Comparison of ENCODE assay signal across 8 mouse cellular contexts in the genomic region with DNA sequence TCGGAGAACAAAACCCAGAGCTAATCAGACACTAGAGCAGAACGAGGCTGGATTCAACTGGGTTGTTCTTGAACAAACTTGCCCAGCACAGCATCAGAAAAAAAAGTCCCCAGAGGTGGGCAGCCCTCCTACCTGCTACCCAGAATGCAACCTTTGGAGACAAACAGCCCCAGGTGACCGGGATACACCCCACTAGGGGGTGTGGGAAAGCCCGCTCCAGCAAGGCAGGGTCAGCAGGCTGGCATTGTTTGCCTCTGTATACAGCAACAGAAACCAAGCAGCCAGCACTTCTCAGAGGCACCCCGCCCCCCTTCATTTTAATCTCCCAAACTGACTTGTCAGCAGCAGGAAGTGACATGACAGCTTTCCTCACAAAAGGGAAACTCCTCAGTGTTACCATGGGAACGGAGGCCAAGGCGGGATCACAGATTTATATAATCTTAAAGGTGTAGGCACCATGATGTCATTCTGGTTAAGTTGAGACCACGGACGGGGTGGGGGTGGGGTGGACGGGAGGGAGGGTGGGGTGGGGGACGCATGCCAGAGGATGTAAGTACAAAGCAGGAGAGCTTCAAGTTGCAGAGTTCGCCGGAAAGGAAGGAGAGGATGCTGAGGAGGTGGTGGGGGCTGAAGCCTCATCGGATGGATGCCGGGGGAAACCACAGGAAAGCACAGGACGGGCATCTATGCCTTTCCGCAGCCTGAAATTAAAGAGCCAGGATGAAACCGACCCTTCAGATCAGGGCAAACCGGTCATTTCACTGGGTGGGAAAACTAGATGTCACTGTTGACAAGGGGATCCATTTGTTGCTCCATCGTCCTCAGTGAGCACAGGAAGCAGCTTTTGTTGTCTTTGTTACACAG. TPM values are rescaled to one million over a fixed set of nuclear protein-coding genes. Genes with fewer than 3 reads are reported as not detected.
DNase-seq lines count a peak whose midpoint lies in the region; ATAC-seq and TF ChIP-seq lines count a peak whose summit lies in the region.

No protein-coding gene starts in this region.

- H3K79me2 ChIP-seq in liver, adult 2 months (ENCODE audit: control insufficient read depth, insufficient read depth, low read length): peaks cover 8% of the 10 kb centered on the region; the same call in 1 of the 2 replicates

- no peak for ATAC-seq in heart, embryonic 13.5 days (ENCODE audit: extremely low read depth, insufficient number of reproducible peaks, low FRiP score, low TSS enrichment)
- ATAC-seq in kidney, postnatal 0 days (replicated peaks; ENCODE audit: low FRiP score, low read depth): peak; percentile 62
- ATAC-seq in monocyte, adult 5-6 weeks (replicated peaks; ENCODE audit: insufficient number of reproducible peaks, low FRiP score, low TSS enrichment, poor library complexity, severe bottlenecking): peak; percentile 74
- ATAC-seq in stomach, postnatal 0 days (ENCODE audit: low FRiP score, low TSS enrichment): peak; percentile 67

- H3K9me3 ChIP-seq in embryonic facial prominence, embryonic 10.5 days: no peaks in the 10 kb centered on the region
- H3K9me3 ChIP-seq in heart, embryonic 13.5 days: no peaks in the 10 kb centered on the region
- no peaks in the 10 kb centered on the region for H3K9me3 ChIP-seq in kidney, postnatal 0 days (replicated peaks; ENCODE audit: low read length)
- no peaks in the 10 kb centered on the region for H3K9me3 ChIP-seq in stomach, postnatal 0 days (ENCODE audit: control insufficient read depth, low read length)

- H3K4me1 ChIP-seq in embryonic facial prominence, embryonic 10.5 days: peaks cover 56% of the 10 kb centered on the region
- H3K4me1 ChIP-seq in heart, embryonic 13.5 days: peaks cover 64% of the 10 kb centered on the region
- peaks cover 29% of the 10 kb centered on the region for H3K4me1 ChIP-seq in kidney, postnatal 0 days (replicated peaks; ENCODE audit: insufficient read depth, low read length)
- H3K4me1 ChIP-seq in liver, adult 2 months (ENCODE audit: control insufficient read depth, insufficient read depth, low read length): peaks cover 8% of the 10 kb centered on the region
- peaks cover 9% of the 10 kb centered on the region for H3K4me1 ChIP-seq in stomach, postnatal 0 days (replicated peaks; ENCODE audit: control insufficient read depth, insufficient read depth)

- TF ChIP-seq EP300 in stomach, postnatal 0 days (optimal IDR thresholded peaks at IDR 0.05): no peak

- DNase-seq in 416B (ENCODE audit: low read depth): peak; percentile 94
- DNase-seq in adrenal gland, adult 8-10 months: peak; percentile 85
- peak; percentile 84 for DNase-seq in embryonic facial prominence, embryonic 10.5 days (ENCODE audit: low spot score)
- peak; percentile 96 for DNase-seq in kidney, postnatal 0 days (ENCODE audit: low spot score)
- DNase-seq in liver, adult 2 months (ENCODE audit: extremely low read depth, low read depth, low spot score): peak; percentile 63
- DNase-seq in stomach, postnatal 0 days (ENCODE audit: low spot score): peak; percentile 78

- TF ChIP-seq POLR2A in liver, adult 2 months (IDR thresholded peaks at IDR 0.05; ENCODE audit: extremely low read depth, insufficient read depth, low read length): no peak

- peak; percentile 36; the same call in 1 of the 2 replicates for TF ChIP-seq CTCF in kidney, postnatal 0 days (IDR thresholded peaks at IDR 0.05; ENCODE audit: low read depth)
- TF ChIP-seq CTCF in liver, adult 2 months (IDR thresholded peaks at IDR 0.05; ENCODE audit: low read depth, low read length): no peak
- peak; percentile 42; the same call in 1 of the 2 replicates for TF ChIP-seq CTCF in stomach, postnatal 0 days (IDR thresholded peaks at IDR 0.05; ENCODE audit: low read depth)

- no peaks in the 10 kb centered on the region for H3K27me3 ChIP-seq in embryonic facial prominence, embryonic 10.5 days (replicated peaks; ENCODE audit: low read depth, poor library complexity, severe bottlenecking)
- no peaks in the 10 kb centered on the region for H3K27me3 ChIP-seq in heart, embryonic 13.5 days (replicated peaks)
- no peaks in the 10 kb centered on the region for H3K27me3 ChIP-seq in kidney, postnatal 0 days (ENCODE audit: insufficient read depth, low read length)
- H3K27me3 ChIP-seq in liver, adult 2 months (ENCODE audit: control insufficient read depth, insufficient read depth, low read length): no peaks in the 10 kb centered on the region
- H3K27me3 ChIP-seq in stomach, postnatal 0 days (ENCODE audit: control insufficient read depth, insufficient read depth, low read length): no peaks in the 10 kb centered on the region

- WGBS in embryonic facial prominence, embryonic 10.5 days: 4% methylated on average over 20 of the region's 20 CpGs
- 5% methylated on average over 20 of the region's 20 CpGs for WGBS in heart, embryonic 13.5 days
- 3% methylated on average over 20 of the region's 20 CpGs for WGBS in kidney, postnatal 0 days
- 34% methylated on average over 20 of the region's 20 CpGs for WGBS in liver, adult 2 months
- WGBS in stomach, postnatal 0 days: 6% methylated on average over 20 of the region's 20 CpGs

- H3K36me3 ChIP-seq in embryonic facial prominence, embryonic 10.5 days (replicated peaks): peaks cover 21% of the 10 kb centered on the region
- H3K36me3 ChIP-seq in heart, embryonic 13.5 days: peaks cover 22% of the 10 kb centered on the region
- peaks cover 11% of the 10 kb centered on the region for H3K36me3 ChIP-seq in kidney, postnatal 0 days (ENCODE audit: insufficient read depth, low read length)
- peaks cover 14% of the 10 kb centered on the region for H3K36me3 ChIP-seq in liver, adult 2 months (ENCODE audit: control insufficient read depth, insufficient read depth, low read length)
- peaks cover 3% of the 10 kb centered on the region; the same call in 1 of the 2 replicates for H3K36me3 ChIP-seq in stomach, postnatal 0 days (ENCODE audit: control insufficient read depth, insufficient read depth, low read length)

- H3K9ac ChIP-seq in heart, embryonic 13.5 days: peak overlapping the region; percentile 73
- H3K9ac ChIP-seq in kidney, postnatal 0 days (ENCODE audit: low read depth, low read length): peak overlapping the region; percentile 31; the same call in 1 of the 2 replicates
- peak overlapping the region; percentile 45 for H3K9ac ChIP-seq in liver, adult 2 months (ENCODE audit: low read depth, low read length)
- H3K9ac ChIP-seq in stomach, postnatal 0 days (ENCODE audit: low read length): peak overlapping the region; percentile 53

- H3K4me2 ChIP-seq in heart, embryonic 13.5 days: peak overlapping the region; percentile 96
- peak overlapping the region; percentile 44 for H3K4me2 ChIP-seq in kidney, postnatal 0 days (ENCODE audit: low read length)
- H3K4me2 ChIP-seq in stomach, postnatal 0 days (replicated peaks; ENCODE audit: low read depth): peak overlapping the region; percentile 47

- peak overlapping the region; percentile 90 for H3K27ac ChIP-seq in embryonic facial prominence, embryonic 10.5 days (replicated peaks)
- H3K27ac ChIP-seq in heart, embryonic 13.5 days (replicated peaks): peak overlapping the region; percentile 97
- peak overlapping the region; percentile 90 for H3K27ac ChIP-seq in kidney, postnatal 0 days
- H3K27ac ChIP-seq in liver, adult 2 months (replicated peaks; ENCODE audit: insufficient read depth, low read depth, low read length): peak overlapping the region; percentile 56
- H3K27ac ChIP-seq in stomach, postnatal 0 days (replicated peaks): peak overlapping the region; percentile 77

- H3K4me3 ChIP-seq in embryonic facial prominence, embryonic 10.5 days: peak overlapping the region; percentile 53
- peak overlapping the region; percentile 39 for H3K4me3 ChIP-seq in heart, embryonic 13.5 days
- H3K4me3 ChIP-seq in kidney, postnatal 0 days (replicated peaks; ENCODE audit: low read depth, low read length): peak overlapping the region; percentile 19; the same call in 1 of the 2 replicates
- H3K4me3 ChIP-seq in liver, adult 2 months (ENCODE audit: insufficient read depth, low read depth, low read length): peak overlapping the region; percentile 16
- H3K4me3 ChIP-seq in stomach, postnatal 0 days (ENCODE audit: low read depth, low read length): peak overlapping the region; percentile 15; the same call in 1 of the 2 replicates

RNA-seq across cellular contexts. Expression of a gene that starts 58.2 kb away (rescaled TPM):
- total RNA-seq in adrenal gland, adult 8-10 months (2022): 100 to 1,000 TPM; 142 to 218 (median 163) TPM
- polyA plus RNA-seq in embryonic facial prominence, embryonic 10.5 days (2016; fragmentation: Nextera tagmentation; extraction: Ambion mirVana): 107 and 109 TPM in 2 replicates
- 103 and 121 TPM in 2 replicates for polyA plus RNA-seq in heart, embryonic 13.5 days (2015; fragmentation: Nextera tagmentation; extraction: Ambion mirVana)
- polyA plus RNA-seq in kidney, postnatal 0 days (2015; fragmentation: Nextera tagmentation; extraction: Ambion mirVana): 103 and 107 TPM in 2 replicates
- 30.7 and 34.6 TPM in 2 replicates for total RNA-seq in liver, adult 2 months (2014; rRNA removed)
- 93.3 and 106 TPM in 2 replicates for polyA plus RNA-seq in liver, adult 2 months (2012; rRNA removed)
- 16.0 to 20.2 TPM (median 17.6 TPM) in 3 replicates for total RNA-seq in monocyte, adult 5-6 weeks (2017)
- 64.2 and 65.5 TPM in 2 replicates for polyA plus RNA-seq in stomach, postnatal 0 days (2015; fragmentation: Nextera tagmentation; extraction: Ambion mirVana)

RNA-seq across cellular contexts. Expression of a gene that starts 58.9 kb away (rescaled TPM):
- 10 to 100 TPM; 41.3 to 67.9 (median 53.3) TPM for total RNA-seq in adrenal gland, adult 8-10 months (2022)
- 22.5 and 23.3 TPM in 2 replicates for polyA plus RNA-seq in embryonic facial prominence, embryonic 10.5 days (2016; fragmentation: Nextera tagmentation; extraction: Ambion mirVana)
- 32.8 and 33.1 TPM in 2 replicates for polyA plus RNA-seq in heart, embryonic 13.5 days (2015; fragmentation: Nextera tagmentation; extraction: Ambion mirVana)
- 28.3 and 31.5 TPM in 2 replicates for polyA plus RNA-seq in kidney, postnatal 0 days (2015; fragmentation: Nextera tagmentation; extraction: Ambion mirVana)
- total RNA-seq in liver, adult 2 months (2014; rRNA removed): 10.5 and 10.7 TPM in 2 replicates
- polyA plus RNA-seq in liver, adult 2 months (2012; rRNA removed): 22.2 and 40.0 TPM in 2 replicates
- total RNA-seq in monocyte, adult 5-6 weeks (2017): 146 to 413 TPM (median 198 TPM) in 3 replicates
- 27.7 and 33.1 TPM in 2 replicates for polyA plus RNA-seq in stomach, postnatal 0 days (2015; fragmentation: Nextera tagmentation; extraction: Ambion mirVana)

Comparison
In these comparisons a context has a peak if more than half of its experiments do, and no peak if none do; other contexts are left out.
1. H3K4me2 ChIP-seq: peak in every context shown above with its lines; median percentile 96 in heart, embryonic 13.5 days; 47 in stomach, postnatal 0 days; 44 in kidney, postnatal 0 days.